Mouse (Mus musculus): ENCODE results near the gene Gstm2.

Gstm2 gene

DNA sequence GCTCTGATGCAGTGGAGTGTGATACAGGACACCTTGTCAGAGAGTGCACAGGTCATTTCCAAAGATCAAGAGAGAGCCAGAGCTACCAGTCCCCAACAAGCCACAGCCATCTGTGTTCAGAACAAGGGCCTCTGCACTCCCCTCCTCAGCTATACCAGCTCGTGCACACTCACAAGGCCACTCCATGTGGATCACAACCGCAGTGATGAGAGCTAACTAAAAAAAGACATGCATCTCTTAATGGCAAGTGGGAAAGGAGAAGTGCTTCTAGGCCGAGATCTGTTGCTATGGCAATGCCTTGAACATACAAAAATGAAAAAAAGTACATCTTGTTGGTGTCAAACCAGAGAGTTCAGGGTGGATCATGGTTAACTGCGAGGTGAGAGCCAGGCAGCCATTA lies 46.4 kb downstream of the Gstm2 start:
- no peak for DNase-seq

DNA sequence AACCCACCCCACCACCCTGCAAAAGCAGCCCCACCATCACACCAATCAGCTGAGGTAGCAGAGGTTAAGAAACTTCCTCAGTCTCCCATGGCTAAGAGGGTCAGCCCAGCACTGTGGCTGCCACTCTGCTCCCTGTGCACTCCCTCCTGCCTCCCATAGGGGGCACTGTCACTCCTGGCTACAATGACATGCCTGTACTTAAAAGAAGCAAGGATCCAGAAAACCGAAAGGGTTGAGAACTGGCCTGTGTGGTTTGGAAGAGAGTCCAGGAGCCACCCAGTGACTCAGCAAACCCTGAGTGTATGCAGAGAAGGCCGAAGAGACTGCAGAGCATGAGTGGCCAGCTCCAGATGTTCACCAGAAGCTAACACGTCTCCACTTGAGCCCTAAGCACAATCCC lies 46.9 kb downstream of the Gstm2 start:
- DNase-seq: peak; percentile 43 to 57

DNA sequence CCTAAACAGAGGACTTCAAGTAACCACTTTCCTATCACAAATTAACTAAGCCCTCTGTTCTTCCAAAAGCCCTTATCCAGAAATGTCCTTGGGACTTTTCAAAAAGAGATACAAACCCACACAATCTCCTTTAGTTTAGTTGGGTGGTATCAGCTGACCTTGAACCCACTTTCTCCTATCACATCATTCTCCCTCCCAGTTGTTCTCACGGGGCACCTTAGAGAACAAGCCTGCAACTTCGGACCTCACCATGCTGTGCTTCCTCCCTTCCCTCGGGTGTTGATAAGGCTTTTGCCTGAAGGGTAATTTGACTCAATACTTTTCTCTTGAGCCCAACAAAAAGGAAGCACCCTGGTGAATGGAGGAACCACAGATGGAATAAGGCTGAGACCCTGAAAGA lies 50.4 kb downstream of the Gstm2 start:
- DNase-seq: no peak

DNA sequence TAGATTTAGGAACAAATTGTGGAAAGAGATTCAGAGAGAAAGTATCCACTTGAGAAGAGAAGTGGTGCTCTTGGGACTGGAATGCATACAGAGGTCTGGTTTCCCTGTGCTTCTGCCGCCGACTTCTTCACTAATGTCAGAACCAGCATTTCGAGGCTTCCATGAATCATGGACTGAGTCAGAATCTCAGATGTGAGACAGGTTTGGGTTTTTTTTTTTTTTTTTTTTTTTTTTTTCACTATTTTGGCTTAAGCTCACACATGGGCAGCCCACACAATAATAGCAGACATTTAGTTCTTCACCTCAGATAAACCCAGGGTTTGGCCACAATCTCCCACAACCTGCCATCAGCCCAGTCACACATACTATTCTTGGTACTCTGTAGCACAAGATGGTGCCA lies 51.0 kb downstream of the Gstm2 start:
- DNase-seq: no peak

DNA sequence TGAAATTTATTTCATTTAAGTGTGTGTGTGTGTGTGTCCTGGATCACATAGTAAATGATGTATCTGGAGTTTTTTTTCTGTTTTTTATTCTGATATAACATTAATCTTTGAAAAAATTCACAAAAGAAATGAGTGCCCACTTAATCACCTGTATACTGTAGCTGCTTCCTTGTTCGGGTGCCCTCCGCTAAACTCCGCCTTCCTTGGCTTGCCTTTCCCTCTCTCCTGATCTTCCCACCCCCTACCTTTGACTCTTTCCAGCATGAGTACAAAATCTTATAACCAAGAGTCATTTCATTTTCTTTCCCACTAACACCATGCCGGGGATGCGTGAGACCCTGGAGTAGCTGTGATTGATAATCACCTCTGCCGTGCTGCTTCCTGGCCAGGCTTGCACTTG lies 54.1 kb downstream of the Gstm2 start:
- no peak for DNase-seq

Measured in cerebellum, postnatal 25 days (tissue).